Mouse (Mus musculus): ENCODE measurements around the gene Ell. TPM values are rescaled to one million over a fixed set of nuclear protein-coding genes. Genes with fewer than 3 reads are reported as not detected.

Gene Ell
- polyA plus RNA-seq, 1 experiment from 2014 or later, result 33.9 TPM

GRCm38 (mm10) chr8:70517940-70518643 is 21.2 kb upstream of the Ell start:
- Histone ChIP-seq H3K79me2 (ENCODE audit: inconsistent target) (peaks cover 58% of the 10 kb centered on the region), H3K27ac (no peak overlapping the region), H3K36me3 (ENCODE audit: inconsistent target) (peaks cover 41% of the 10 kb centered on the region), H3K4me3 (ENCODE audit: inconsistent target) (no peak overlapping the region)
- 98% methylated on average over 9 of the region's 10 CpGs for WGBS (ENCODE audit: missing documents)

GRCm38 (mm10) chr8:70519043-70519442 is 20.2 kb upstream of the Ell start:
- WGBS (ENCODE audit: missing documents), result 98% methylated on average over 6 of the region's 6 CpGs
- no peak overlapping the region for H3K27ac ChIP-seq
- no peak overlapping the region for H3K4me3 ChIP-seq (ENCODE audit: inconsistent target)
- peaks cover 32% of the 10 kb centered on the region for H3K36me3 ChIP-seq (ENCODE audit: inconsistent target)
- peaks cover 49% of the 10 kb centered on the region; the same call in 1 of the 2 replicates for H3K79me2 ChIP-seq (ENCODE audit: inconsistent target)

GRCm38 (mm10) chr8:70519606-70520005 is 19.7 kb upstream of the Ell start:
- WGBS (ENCODE audit: missing documents), result 100% methylated on average over 1 of the region's 2 CpGs
- no peak overlapping the region for H3K4me3 ChIP-seq (ENCODE audit: inconsistent target)
- peaks cover 26% of the 10 kb centered on the region for H3K36me3 ChIP-seq (ENCODE audit: inconsistent target)
- H3K79me2 ChIP-seq (ENCODE audit: inconsistent target), result peaks cover 43% of the 10 kb centered on the region; the same call in 1 of the 2 replicates
- H3K27ac ChIP-seq, result no peak overlapping the region

GRCm38 (mm10) chr8:70522592-70523403 is 16.5 kb upstream of the Ell start:
- Histone ChIP-seq H3K27ac (peak overlapping the region; percentile 73), H3K79me2 (ENCODE audit: inconsistent target) (peaks cover 22% of the 10 kb centered on the region; the same call in 1 of the 2 replicates), H3K36me3 (ENCODE audit: inconsistent target) (peaks cover 8% of the 10 kb centered on the region; the same call in 1 of the 2 replicates), H3K4me3 (ENCODE audit: inconsistent target) (peak overlapping the region; percentile 88)
- 1% methylated on average over 49 of the region's 51 CpGs for WGBS (ENCODE audit: missing documents)

- peaks cover 17% of the 10 kb centered on the region for H3K36me3 ChIP-seq (ENCODE audit: inconsistent target)
- H3K27ac ChIP-seq, result peak overlapping the region; percentile 73
- H3K79me2 ChIP-seq (ENCODE audit: inconsistent target), result peaks cover 48% of the 10 kb centered on the region
- peak overlapping the region; percentile 69 for H3K4me3 ChIP-seq (ENCODE audit: inconsistent target)
- WGBS (ENCODE audit: missing documents), result under 1% methylated on average over 8 of the region's 8 CpGs
Measured at GRCm38 (mm10) chr8:70527111-70527511, 12.1 kb upstream of the Ell start.

- WGBS (ENCODE audit: missing documents), result under 1% methylated on average over 45 of the region's 61 CpGs
- Histone ChIP-seq H3K79me2 (ENCODE audit: inconsistent target) (peaks cover 42% of the 10 kb centered on the region), H3K27ac (peak within 1 kb of the TSS; percentile 76), H3K4me3 (ENCODE audit: inconsistent target) (peak within 1 kb of the TSS; percentile 92), H3K36me3 (ENCODE audit: inconsistent target) (peaks cover 22% of the 10 kb centered on the region)
Measured at GRCm38 (mm10) chr8:70527512-70528181, 11.6 kb upstream of the Ell start, which contains the start of the genes Fkbp8 and Kxd1. Gene Fkbp8, plus strand, starts transcription at chr8:70527724. Gene Kxd1, minus strand, starts transcription at chr8:70527956.

- Histone ChIP-seq H3K27ac (peak overlapping the region; percentile 76), H3K79me2 (ENCODE audit: inconsistent target) (peaks cover 41% of the 10 kb centered on the region), H3K4me3 (ENCODE audit: inconsistent target) (peak overlapping the region; percentile 92), H3K36me3 (ENCODE audit: inconsistent target) (peaks cover 26% of the 10 kb centered on the region)
- 16% methylated on average over 13 of the region's 13 CpGs for WGBS (ENCODE audit: missing documents)
Measured at GRCm38 (mm10) chr8:70528182-70528797, 11.0 kb upstream of the Ell start.

- Histone ChIP-seq H3K79me2 (ENCODE audit: inconsistent target) (peaks cover 41% of the 10 kb centered on the region), H3K36me3 (ENCODE audit: inconsistent target) (peaks cover 35% of the 10 kb centered on the region), H3K4me3 (ENCODE audit: inconsistent target) (peak overlapping the region; percentile 92; the same call in 1 of the 2 replicates), H3K27ac (peak overlapping the region; percentile 76)
- WGBS (ENCODE audit: missing documents), result 49% methylated on average over 5 of the region's 5 CpGs
Measured at GRCm38 (mm10) chr8:70529299-70529698, 10.0 kb upstream of the Ell start.

GRCm38 (mm10) chr8:70529741-70530161 is 9.5 kb upstream of the Ell start:
- Histone ChIP-seq H3K4me3 (ENCODE audit: inconsistent target) (peak overlapping the region; percentile 92; the same call in 1 of the 2 replicates), H3K79me2 (ENCODE audit: inconsistent target) (peaks cover 41% of the 10 kb centered on the region), H3K36me3 (ENCODE audit: inconsistent target) (peaks cover 39% of the 10 kb centered on the region), H3K27ac (peak overlapping the region; percentile 76)
- WGBS (ENCODE audit: missing documents), result 90% methylated on average over 3 of the region's 3 CpGs

- 0 out of 2 replicates have a peak overlapping the region, but pooled peaks have one; percentile 76 for H3K27ac ChIP-seq
- H3K36me3 ChIP-seq (ENCODE audit: inconsistent target), result peaks cover 45% of the 10 kb centered on the region
- 94% methylated on average over 2 of the region's 2 CpGs for WGBS (ENCODE audit: missing documents)
- no peak overlapping the region for H3K4me3 ChIP-seq (ENCODE audit: inconsistent target)
- H3K79me2 ChIP-seq (ENCODE audit: inconsistent target), result peaks cover 41% of the 10 kb centered on the region
Measured at GRCm38 (mm10) chr8:70530314-70530713, 8.9 kb upstream of the Ell start.

GRCm38 (mm10) chr8:70534281-70534680 is 5.0 kb upstream of the Ell start:
- Histone ChIP-seq H3K36me3 (ENCODE audit: inconsistent target) (peaks cover 47% of the 10 kb centered on the region), H3K79me2 (ENCODE audit: inconsistent target) (peaks cover 26% of the 10 kb centered on the region), H3K27ac (no peak overlapping the region), H3K4me3 (ENCODE audit: inconsistent target) (no peak overlapping the region)
- WGBS (ENCODE audit: missing documents), result 97% methylated on average over 8 of the region's 12 CpGs

GRCm38 (mm10) chr8:70535221-70535620 is 4.0 kb upstream of the Ell start:
- peaks cover 47% of the 10 kb centered on the region for H3K36me3 ChIP-seq (ENCODE audit: inconsistent target)

GRCm38 (mm10) chr8:70535701-70536100 is 3.6 kb upstream of the Ell start:
- Histone ChIP-seq H3K27ac (no peak overlapping the region), H3K79me2 (ENCODE audit: inconsistent target) (peaks cover 24% of the 10 kb centered on the region), H3K4me3 (ENCODE audit: inconsistent target) (no peak overlapping the region), H3K36me3 (ENCODE audit: inconsistent target) (peaks cover 43% of the 10 kb centered on the region)
- WGBS (ENCODE audit: missing documents), result 96% methylated on average over 2 of the region's 2 CpGs

More at GRCm38 (mm10) chr8:70535221-70535620, 4.0 kb upstream of the Ell start:
- no peak overlapping the region for H3K4me3 ChIP-seq (ENCODE audit: inconsistent target)
- WGBS (ENCODE audit: missing documents), result 94% methylated on average over 3 of the region's 3 CpGs
- H3K79me2 ChIP-seq (ENCODE audit: inconsistent target), result peaks cover 24% of the 10 kb centered on the region
- H3K27ac ChIP-seq, result no peak overlapping the region
